Mouse (Mus musculus) midbrain, postnatal 0 days (tissue): ENCODE data around the gene Cp. TPM values are rescaled to one million over a fixed set of nuclear protein-coding genes. Genes with fewer than 3 reads are reported as not detected.

ENCODE experiments used
- ATAC-seq: fragments of 200-750 bp; cut with Nextera tagmentation; 2 replicates; pipeline ENCODE4 v1.8.0; 2017; ENCODE audit warnings: moderate number of reproducible peaks, mild to moderate bottlenecking, moderate TSS enrichment, moderate library complexity; ENCODE audit not compliant: low FRiP score
- DNase-seq: peaks from one replicate; pipeline ENCODE4 v3.0.0-alpha.2; 2015; ENCODE audit warnings: low spot score
- H3K27ac ChIP-seq: fragments of 300-500 bp; sonication (generic); 2 replicates; pipeline ENCODE4 v1.5.1; 2014; ENCODE audit warnings: low read depth, mild to moderate bottlenecking, low read length, mixed read lengths
- H3K27me3 ChIP-seq: fragments of 300-500 bp; sonication (generic); 2 replicates; pipeline ENCODE4 v1.6.1; 2014; ENCODE audit warnings: low read length, control low read depth, mixed read lengths; ENCODE audit not compliant: insufficient read depth
- H3K36me3 ChIP-seq: fragments of 300-500 bp; sonication (generic); 2 replicates; pipeline ENCODE4 v1.6.1; 2014; ENCODE audit warnings: low read length, control low read depth, mixed read lengths; ENCODE audit not compliant: insufficient read depth
- H3K4me1 ChIP-seq: fragments of 300-500 bp; sonication (generic); 2 replicates; pipeline ENCODE4 v1.6.1; 2014; ENCODE audit warnings: mild to moderate bottlenecking, control low read depth, antibody characterized with exemption, low read length, mixed read lengths; ENCODE audit not compliant: insufficient read depth
- H3K4me2 ChIP-seq: fragments of 300-500 bp; sonication (generic); 2 replicates; pipeline ENCODE4 v1.6.1; 2014; ENCODE audit warnings: low read depth, mild to moderate bottlenecking, low read length, mixed read lengths; ENCODE audit not compliant: poor library complexity, severe bottlenecking
- H3K4me3 ChIP-seq: fragments of 300-500 bp; sonication (generic); 2 replicates; pipeline ENCODE4 v1.5.1; 2014; ENCODE audit warnings: low read depth, mild to moderate bottlenecking, low read length, moderate library complexity
- H3K9ac ChIP-seq: fragments of 300-500 bp; sonication (generic); replicated peaks from 2 replicates; pipeline ENCODE4 v1.6.1; 2014; ENCODE audit warnings: mild to moderate bottlenecking, low read length, moderate library complexity, mixed read lengths; ENCODE audit not compliant: poor library complexity, severe bottlenecking
- H3K9me3 ChIP-seq: fragments of 300-500 bp; sonication (generic); 2 replicates; pipeline ENCODE4 v1.6.1; 2016; ENCODE audit warnings: low read length, control low read depth
- CTCF ChIP-seq: IDR thresholded peaks from 2 replicates; pipeline ENCODE4 v1.5.1; 2016; ENCODE audit warnings: antibody characterized with exemption, mild to moderate bottlenecking
- WGBS: fragments of 180-500 bp; shearing (Covaris S2); extraction: QIAGEN DNeasy Blood & Tissue Kit; methylation state at CpG from one replicate; pipeline ENCODE4 v1.1.7; 2014; 5-methylcytosine and 5-hydroxymethylcytosine counted together
- polyA plus RNA-seq: library from polyadenylated mRNA; unstranded; fragments of >200 nt; fragmentation: Nextera tagmentation; extraction: Ambion mirVana; gene quantifications from 2 replicates; pipeline ENCODE4 v1.2.1, GENCODE M21; 2015
- total RNA-seq: library from RNA; depleted of rRNA; stranded (reverse); fragments of >200 nt; gene quantifications from 2 replicates; pipeline ENCODE4 v1.2.3, GENCODE M21; 2014

Cp gene
- total and polyA plus RNA-seq, 2 experiments from 2014 or later, result 12.2 to 13.3 TPM

DNA sequence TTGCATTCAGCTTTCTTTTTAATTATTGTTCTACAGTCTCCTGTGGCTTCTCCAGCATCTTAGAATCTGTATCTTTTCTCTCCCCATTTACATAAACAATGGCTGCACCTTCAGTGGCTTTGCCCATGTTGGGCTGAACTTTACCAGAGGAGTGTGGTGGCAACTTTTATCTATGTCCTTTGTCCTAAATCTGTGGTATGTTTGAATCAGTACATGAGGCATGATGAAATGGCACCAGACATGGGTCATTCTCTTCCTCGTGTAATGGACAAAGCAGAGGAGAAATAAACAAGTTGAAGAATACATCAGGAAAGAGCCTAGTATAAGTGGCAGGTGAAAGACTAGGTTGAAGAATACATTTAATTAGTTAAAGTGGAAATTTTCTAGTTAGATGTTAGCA lies 2.1 kb downstream of the Cp start:
- Histone ChIP-seq H3K4me2 (no peak overlapping the region), H3K27me3 (no peaks in the 10 kb centered on the region), H3K4me3 (no peak overlapping the region), H3K27ac (no peak overlapping the region), H3K4me1 (no peaks in the 10 kb centered on the region), H3K9ac (no peak overlapping the region), H3K36me3 (no peaks in the 10 kb centered on the region), H3K9me3 (no peaks in the 10 kb centered on the region)
- no peak for TF ChIP-seq CTCF
- 75% methylated on average over 1 of the region's 1 CpGs for WGBS
- ATAC-seq, result no peak
- no peak for DNase-seq

DNA sequence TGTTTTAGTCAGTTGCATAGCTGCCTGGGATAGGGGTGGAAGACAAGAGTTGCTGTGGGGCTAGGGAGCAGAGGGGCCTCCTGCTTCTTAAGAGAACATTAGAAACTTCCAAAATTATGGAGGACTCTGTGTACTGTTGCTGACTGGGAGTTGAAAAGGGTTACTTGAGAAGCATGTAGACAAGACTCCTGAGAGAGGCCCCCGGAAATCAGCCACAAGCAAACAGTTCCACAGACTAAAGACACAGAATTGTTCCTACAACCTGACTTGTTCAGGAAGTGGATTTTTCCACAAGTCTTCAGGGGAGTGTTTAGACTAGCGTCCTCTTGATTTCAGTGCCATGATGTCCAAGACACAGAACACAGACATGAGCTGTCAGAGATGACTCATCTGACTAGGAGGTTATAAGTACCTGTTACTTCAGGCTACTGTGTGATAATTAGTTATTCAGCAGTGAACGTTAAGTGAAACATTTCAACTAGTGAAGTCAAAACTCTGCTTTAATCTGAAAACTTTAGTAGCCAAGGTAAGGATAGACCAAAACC lies 3.8 kb downstream of the Cp start:
- DNase-seq, result no peak
- ATAC-seq, result no peak

DNA sequence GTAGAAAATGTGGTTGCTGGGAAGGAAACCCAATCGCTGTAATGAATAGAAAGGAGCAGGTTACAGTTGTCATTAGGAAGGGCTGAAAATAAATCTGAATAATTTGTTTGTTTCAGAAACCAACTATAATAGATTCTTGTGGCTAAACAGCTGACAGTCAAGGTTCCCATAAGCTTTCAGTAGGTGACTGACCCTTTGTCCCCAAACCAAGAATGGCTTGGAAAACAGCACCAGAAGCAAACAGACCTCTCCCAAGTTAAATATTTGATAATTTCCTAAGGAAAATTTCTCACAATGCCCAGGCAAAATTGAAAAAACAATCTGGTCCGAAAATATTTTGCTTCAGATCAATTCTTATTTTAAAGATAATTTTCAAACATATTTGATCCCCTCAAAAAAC lies 4.5 kb downstream of the Cp start:
- TF ChIP-seq CTCF, result no peak
- Histone ChIP-seq H3K27ac (no peak overlapping the region), H3K27me3 (no peaks in the 10 kb centered on the region), H3K4me1 (no peaks in the 10 kb centered on the region), H3K9me3 (no peaks in the 10 kb centered on the region), H3K9ac (no peak overlapping the region), H3K4me2 (no peak overlapping the region), H3K4me3 (no peak overlapping the region), H3K36me3 (no peaks in the 10 kb centered on the region)
- WGBS, result 91% methylated on average over 2 of the region's 2 CpGs
- DNase-seq, result no peak
- no peak for ATAC-seq

More for the DNA sequence above, 3.8 kb downstream of the Cp start:
- Histone ChIP-seq H3K27ac (no peak overlapping the region), H3K36me3 (no peaks in the 10 kb centered on the region), H3K4me1 (no peaks in the 10 kb centered on the region), H3K9me3 (no peaks in the 10 kb centered on the region), H3K4me3 (no peak overlapping the region), H3K27me3 (no peaks in the 10 kb centered on the region), H3K4me2 (no peak overlapping the region), H3K9ac (no peak overlapping the region)
- TF ChIP-seq CTCF, result no peak
- 70% methylated on average over 3 of the region's 3 CpGs for WGBS

- no peak overlapping the region for H3K27ac ChIP-seq
- H3K36me3 ChIP-seq, result no peaks in the 10 kb centered on the region
- H3K4me1 ChIP-seq, result no peaks in the 10 kb centered on the region
- TF ChIP-seq CTCF, result no peak
- H3K4me3 ChIP-seq, result no peak overlapping the region
- 84% methylated on average over 3 of the region's 3 CpGs for WGBS
- ATAC-seq (no peak), DNase-seq (no peak)
- H3K9me3 ChIP-seq, result no peaks in the 10 kb centered on the region
- H3K9ac ChIP-seq, result no peak overlapping the region
- no peak overlapping the region for H3K4me2 ChIP-seq
- H3K27me3 ChIP-seq, result no peaks in the 10 kb centered on the region
Measured at GRCm38 (mm10) chr3:19962769-19963513, 6.1 kb downstream of the Cp start.

DNA sequence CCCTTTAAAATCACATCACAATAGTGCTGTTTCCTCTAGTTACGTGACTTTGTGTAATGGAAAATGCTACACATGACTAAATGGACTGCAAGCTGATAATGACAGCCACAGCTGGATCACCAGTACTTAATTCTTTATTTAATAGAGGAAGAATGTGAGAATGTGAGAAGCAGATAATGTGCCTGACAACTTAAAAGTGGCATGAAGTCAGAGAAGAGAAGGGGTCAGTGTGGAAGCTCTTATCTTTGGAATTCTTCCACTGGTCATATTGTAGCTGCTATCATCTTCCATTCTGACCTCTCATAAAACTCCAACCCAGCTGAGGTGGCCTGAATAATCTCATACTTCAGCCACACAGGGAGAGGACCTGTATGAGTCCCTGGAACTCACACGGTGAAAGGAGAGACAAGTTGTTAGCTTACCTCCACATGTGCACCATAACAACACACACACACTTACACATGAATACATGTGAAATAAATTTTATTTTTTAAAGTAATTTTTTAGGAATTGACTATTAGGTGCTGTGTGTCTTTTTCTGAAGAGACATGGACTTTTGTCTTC lies 7.9 kb downstream of the Cp start:
- no peak overlapping the region for H3K27ac ChIP-seq
- TF ChIP-seq CTCF, result no peak
- no peak overlapping the region for H3K4me2 ChIP-seq
- H3K27me3 ChIP-seq, result no peaks in the 10 kb centered on the region
- H3K9ac ChIP-seq, result no peak overlapping the region
- 81% methylated on average over 2 of the region's 2 CpGs for WGBS
- no peak for ATAC-seq
- no peaks in the 10 kb centered on the region for H3K36me3 ChIP-seq
- H3K4me3 ChIP-seq, result no peak overlapping the region
- H3K9me3 ChIP-seq, result no peaks in the 10 kb centered on the region
- DNase-seq, result no peak
- no peaks in the 10 kb centered on the region for H3K4me1 ChIP-seq

- Histone ChIP-seq H3K27me3 (no peaks in the 10 kb centered on the region), H3K36me3 (no peaks in the 10 kb centered on the region), H3K4me1 (no peaks in the 10 kb centered on the region), H3K27ac (no peak overlapping the region), H3K4me2 (no peak overlapping the region), H3K9me3 (no peaks in the 10 kb centered on the region), H3K4me3 (no peak overlapping the region), H3K9ac (no peak overlapping the region)
- no peak for DNase-seq
- 92% methylated on average over 5 of the region's 5 CpGs for WGBS
- ATAC-seq, result no peak
- TF ChIP-seq CTCF, result no peak
Measured at GRCm38 (mm10) chr3:19965239-19965638, 8.4 kb downstream of the Cp start.
